Mouse (Mus musculus) MEL (cell line): Measurements from ENCODE around the gene Usmg5. TPM values are rescaled to one million over a fixed set of nuclear protein-coding genes. Genes with fewer than 3 reads are reported as not detected.

Experiments used
- DNase-seq: peaks from one replicate; pipeline ENCODE4 v3.0.0; 2011; ENCODE audit warnings: low read depth, low spot score
- H3K27ac ChIP-seq: 2 replicates; pipeline ENCODE4 v1.5.1; 2012; ENCODE audit warnings: low read depth, mild to moderate bottlenecking, control low read depth, low read length, moderate library complexity; ENCODE audit not compliant: control insufficient read depth
- H3K27me3 ChIP-seq, 2 experiments: fragments of 150-350 bp in 1 of 2; sonication (generic) in 1 of 2; 2 replicates each; pipeline ENCODE4 v1.6.1; 2012; ENCODE audit warnings: low read length in 2 of 2, mild to moderate bottlenecking in 2 of 2, improper control_type of control experiment in 1 of 2, moderate library complexity in 1 of 2; ENCODE audit not compliant: insufficient read depth in 2 of 2, control insufficient read depth in 1 of 2
- H3K36me3 ChIP-seq, 2 experiments: 2 replicates each; pipeline ENCODE4 v1.6.1; 2012 to 2014; ENCODE audit warnings: low read length in 2 of 2, improper control_type of control experiment in 1 of 2, inconsistent platforms in 1 of 2, mild to moderate bottlenecking in 1 of 2; ENCODE audit not compliant: insufficient read depth in 2 of 2, control insufficient read depth in 1 of 2
- H3K4me1 ChIP-seq, 2 experiments: fragments of 150-350 bp in 1 of 2; sonication (generic) in 1 of 2; 2 replicates each; pipeline ENCODE4 v1.6.1; 2012; ENCODE audit warnings: low read length in 2 of 2, improper control_type of control experiment in 1 of 2, mild to moderate bottlenecking in 1 of 2; ENCODE audit not compliant: insufficient read depth in 2 of 2, control insufficient read depth in 1 of 2
- H3K4me3 ChIP-seq, 2 experiments: fragments of 150-350 bp in 1 of 2; sonication (generic) in 1 of 2; 2 replicates each; pipeline ENCODE4 v1.5.1; 2012; ENCODE audit warnings: low read depth in 2 of 2, low read length in 2 of 2, mild to moderate bottlenecking in 2 of 2, moderate library complexity in 2 of 2, control low read depth in 1 of 2, improper control_type of control experiment in 1 of 2; ENCODE audit not compliant: control insufficient read depth in 1 of 2, insufficient read depth in 1 of 2
- H3K79me2 ChIP-seq: 2 replicates; pipeline ENCODE4 v1.6.1; 2012; ENCODE audit warnings: mild to moderate bottlenecking, low read length, moderate library complexity; ENCODE audit not compliant: control insufficient read depth, poor library complexity, insufficient read depth
- H3K9ac ChIP-seq: 2 replicates; pipeline ENCODE4 v1.6.1; 2012; ENCODE audit warnings: low read depth, mild to moderate bottlenecking, control low read depth, low read length, moderate library complexity; ENCODE audit not compliant: control insufficient read depth, poor library complexity, severe bottlenecking
- H3K9me3 ChIP-seq: fragments of 150-350 bp; sonication (generic); replicated peaks from 2 replicates; pipeline ENCODE4 v1.6.1; 2012; ENCODE audit warnings: mild to moderate bottlenecking, low read length, improper control_type of control experiment, moderate library complexity; ENCODE audit not compliant: insufficient read depth
- MAFK ChIP-seq: IDR thresholded peaks from 2 replicates; pipeline ENCODE4 v1.6.1; 2011; ENCODE audit warnings: low read depth, mild to moderate bottlenecking, low read length, improper control_type of control experiment, borderline replicate concordance
- SIN3A ChIP-seq: IDR thresholded peaks from 2 replicates; pipeline ENCODE4 v1.6.1; 2012; ENCODE audit warnings: low read length, improper control_type of control experiment, inconsistent platforms
- ZNF384 ChIP-seq: IDR thresholded peaks from 2 replicates; pipeline ENCODE4 v1.6.1; 2012; ENCODE audit warnings: low read depth, mild to moderate bottlenecking, inconsistent platforms, low read length, improper control_type of control experiment
- polyA plus RNA-seq, 2 experiments: library from polyadenylated mRNA; stranded (reverse) in 1 of 2; unstranded in 1 of 2; fragments of >175 nt in 1 of 2; fragments of >200 nt in 1 of 2; gene quantifications; 2 replicates each; pipeline versions ENCODE4 v1.2.1 to v1.2.4; 2012; ENCODE audit warnings: low replicate concordance in 2 of 2, low read depth in 1 of 2; ENCODE audit not compliant: insufficient read length in 2 of 2, insufficient read depth in 1 of 2, missing spikeins in 1 of 2
- total RNA-seq: library from RNA; depleted of rRNA; stranded (reverse); fragments of 300-350 nt; gene quantifications from 2 replicates; pipeline ENCODE4 v1.2.3, GENCODE M21; 2012; rRNA removed

Usmg5 gene
- total and polyA plus RNA-seq, 3 experiments = 745 to 750 TPM; not detected in 1

DNA sequence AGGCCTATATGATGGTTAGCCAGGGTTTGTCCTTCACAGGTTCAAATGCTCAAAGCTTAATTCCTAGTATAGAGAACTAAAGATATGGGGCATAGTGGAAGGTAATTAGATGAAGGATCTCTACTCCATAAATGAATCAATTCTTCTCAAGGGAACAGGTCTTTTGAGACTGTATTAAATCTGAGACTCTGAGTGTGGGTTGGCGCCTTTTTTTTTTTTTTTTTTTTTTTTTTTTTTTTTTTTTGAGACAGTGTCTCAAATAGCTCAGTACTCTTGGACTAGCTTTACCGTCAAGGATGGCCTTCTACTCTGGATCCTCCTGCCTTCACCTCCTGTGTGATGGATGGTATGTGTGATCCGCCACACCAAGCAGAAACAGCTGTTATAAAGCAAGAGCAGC is 53.9 kb downstream of the Usmg5 start:
- H3K4me1 ChIP-seq = no peaks in the 10 kb centered on the region
- H3K79me2 ChIP-seq = no peaks in the 10 kb centered on the region
- no peak for DNase-seq
- no peak overlapping the region for H3K4me3 ChIP-seq
- H3K9ac ChIP-seq = no peak overlapping the region
- no peaks in the 10 kb centered on the region for H3K9me3 ChIP-seq
- no peak overlapping the region for H3K27ac ChIP-seq
- no peak for TF ChIP-seq SIN3A
- TF ChIP-seq ZNF384 = peak; percentile 69
- peaks cover 10 to 54% of the 10 kb centered on the region in 2 experiments for H3K36me3 ChIP-seq
- no peaks in the 10 kb centered on the region for H3K27me3 ChIP-seq

DNA sequence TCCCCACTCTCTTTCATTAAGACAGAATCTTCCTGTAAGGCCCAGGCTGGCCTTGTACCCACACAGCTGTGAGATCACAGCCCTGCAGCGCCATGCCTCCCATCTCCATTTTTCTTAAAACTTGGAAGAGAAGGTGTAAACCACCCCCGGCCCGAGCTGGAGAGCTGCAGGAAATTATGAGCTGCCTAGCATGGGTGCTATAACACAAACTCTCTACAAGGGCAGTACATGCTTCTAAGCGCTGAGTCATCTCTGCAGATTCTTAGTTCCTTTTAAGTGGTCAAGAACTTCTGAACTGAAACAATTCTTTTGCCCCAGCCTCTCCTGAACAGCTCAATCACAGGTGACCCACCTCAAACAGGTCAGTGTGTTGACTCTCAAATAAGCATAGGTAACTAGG is 55.5 kb downstream of the Usmg5 start:
- Histone ChIP-seq H3K79me2 (no peaks in the 10 kb centered on the region), H3K9ac (no peak overlapping the region), H3K4me3 (no peak overlapping the region), H3K9me3 (no peaks in the 10 kb centered on the region), H3K4me1 (no peaks in the 10 kb centered on the region), H3K36me3 (peaks cover 5 to 40% of the 10 kb centered on the region in 2 experiments), H3K27me3 (no peaks in the 10 kb centered on the region), H3K27ac (no peak overlapping the region)
- DNase-seq = no peak
- TF ChIP-seq MAFK = no peak

Other genes starting within 250 kb of the Usmg5 start
- not detected in 2 replicates for gene Ina, start 75.9 kb downstream of the Usmg5 start, total RNA-seq
- gene Ina, start 75.9 kb downstream of the Usmg5 start, polyA plus RNA-seq = not detected
- gene Nt5c2, start 75.5 kb downstream of the Usmg5 start, total RNA-seq = 64.6 and 65.0 TPM in 2 replicates
- gene Nt5c2, start 75.5 kb downstream of the Usmg5 start, polyA plus RNA-seq = 100 to 1,000 TPM; 147 to 455 TPM
- gene Pcgf6, start 39.7 kb downstream of the Usmg5 start, total RNA-seq = 29.0 and 31.1 TPM in 2 replicates
- 10 to 100 TPM in 1 of 2 experiments, not detected in 1; 47.5 TPM for gene Pcgf6, start 39.7 kb downstream of the Usmg5 start, polyA plus RNA-seq
- gene Taf5, start 22.9 kb downstream of the Usmg5 start, total RNA-seq = 25.1 and 28.3 TPM in 2 replicates
- 10 to 100 TPM; 22.8 to 74.3 TPM for gene Taf5, start 22.9 kb downstream of the Usmg5 start, polyA plus RNA-seq
- 72.0 and 81.8 TPM in 2 replicates for gene Pdcd11, start 121 bp upstream of the Usmg5 start, total RNA-seq
- 100 to 1,000 TPM in 1 of 2 experiments, 10 to 100 TPM in 1; 79.6 to 107 TPM for gene Pdcd11, start 121 bp upstream of the Usmg5 start, polyA plus RNA-seq
- 8.5 and 11.1 TPM in 2 replicates for gene Calhm2, start 47.6 kb upstream of the Usmg5 start, total RNA-seq
- gene Calhm2, start 47.6 kb upstream of the Usmg5 start, polyA plus RNA-seq = 10 to 100 TPM in 1 of 2 experiments, not detected in 1; 11.2 TPM
- not detected in 2 replicates for gene Calhm1, start 53.6 kb upstream of the Usmg5 start, total RNA-seq
- under 1 TPM in 1 of 2 experiments, not detected in 1; 0.06 TPM for gene Calhm1, start 53.6 kb upstream of the Usmg5 start, polyA plus RNA-seq
- not detected in 2 replicates for gene Calhm3, start 67.1 kb upstream of the Usmg5 start, total RNA-seq
- not detected for gene Calhm3, start 67.1 kb upstream of the Usmg5 start, polyA plus RNA-seq
- gene Neurl1a, start 88.2 kb upstream of the Usmg5 start, total RNA-seq = not detected in 2 replicates
- gene Neurl1a, start 88.2 kb upstream of the Usmg5 start, polyA plus RNA-seq = under 1 TPM in 1 of 2 experiments, not detected in 1; 0.03 TPM